Mouse (Mus musculus) thymus, adult 2 months (tissue): ENCODE results near the gene Sh3d21.

Experiments used
- CTCF ChIP-seq: fragments of 200-500 bp; IDR thresholded peaks from 2 replicates; pipeline ENCODE4 v1.5.1; 2012; ENCODE audit warnings: mild to moderate bottlenecking, control low read depth, low read length, moderate library complexity, borderline replicate concordance; ENCODE audit not compliant: control insufficient read depth, poor library complexity, insufficient read depth; ENCODE audit errors: extremely low read depth
- POLR2A ChIP-seq: fragments of 200-500 bp; IDR thresholded peaks from 2 replicates; pipeline ENCODE4 v1.6.1; 2012; ENCODE audit warnings: mild to moderate bottlenecking, low read length, control low read depth, moderate library complexity; ENCODE audit not compliant: control insufficient read depth, poor library complexity, insufficient read depth; ENCODE audit errors: extremely low read depth

GRCm38 (mm10) chr4:126162544-126163066 lies 686 bp downstream of the Sh3d21 start:
- TF ChIP-seq CTCF: no peak
- TF ChIP-seq POLR2A: 0 out of 2 replicates have a peak, but pooled peaks have one; percentile 32
